Mouse (Mus musculus): Measurements from ENCODE around the gene Nol12.

Gene Nol12

GRCm38 (mm10) chr15:78992925-78993324, 58.2 kb downstream of the Nol12 start:
- DNase-seq (ENCODE audit: low spot score), result no peak
